Mouse (Mus musculus): ENCODE results near the gene Phykpl. TPM values are rescaled to one million over a fixed set of nuclear protein-coding genes. Genes with fewer than 3 reads are reported as not detected.

The Phykpl gene
- polyA plus RNA-seq, 1 experiment from 2014 or later, result 23.3 TPM

DNA sequence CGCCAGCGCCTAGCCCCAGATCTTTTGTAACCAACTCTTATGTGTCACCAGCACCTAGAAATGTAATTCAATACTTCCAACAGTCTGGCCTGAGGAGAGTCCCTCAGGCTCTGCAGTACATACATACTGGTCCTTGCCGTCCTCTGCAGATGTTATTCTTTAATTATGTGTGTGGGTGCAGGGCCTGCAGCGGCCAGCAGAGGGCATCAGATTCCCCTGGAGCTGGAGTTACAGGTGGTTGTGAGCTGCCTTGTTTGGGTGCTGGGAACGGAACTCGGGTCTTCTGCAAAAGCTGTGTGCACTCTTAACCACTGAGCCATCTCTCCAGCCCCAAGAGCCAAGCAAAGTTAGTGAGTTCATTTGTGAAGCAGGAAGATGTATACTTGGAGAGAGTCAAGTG is 18.6 kb upstream of the Phykpl start:
- Histone ChIP-seq H3K27me3 (ENCODE audit: insufficient read depth, low read length) (no peaks in the 10 kb centered on the region), H3K9ac (no peak overlapping the region), H3K9me3 (ENCODE audit: low read depth, low read length) (no peaks in the 10 kb centered on the region), H3K4me1 (ENCODE audit: insufficient read depth) (no peaks in the 10 kb centered on the region), H3K27ac (ENCODE audit: low read depth) (no peak overlapping the region), H3K36me3 (ENCODE audit: insufficient read depth) (no peaks in the 10 kb centered on the region), H3K4me2 (no peak overlapping the region), H3K4me3 (ENCODE audit: low read depth, low read length) (no peak overlapping the region)
- TF ChIP-seq CTCF (IDR thresholded peaks at IDR 0.05; ENCODE audit: low read depth), result peak; percentile 44; the same call in 1 of the 2 replicates
- 82% methylated on average over 6 of the region's 6 CpGs for WGBS
- DNase-seq (no peak), ATAC-seq (ENCODE audit: insufficient read depth) (no peak)

DNA sequence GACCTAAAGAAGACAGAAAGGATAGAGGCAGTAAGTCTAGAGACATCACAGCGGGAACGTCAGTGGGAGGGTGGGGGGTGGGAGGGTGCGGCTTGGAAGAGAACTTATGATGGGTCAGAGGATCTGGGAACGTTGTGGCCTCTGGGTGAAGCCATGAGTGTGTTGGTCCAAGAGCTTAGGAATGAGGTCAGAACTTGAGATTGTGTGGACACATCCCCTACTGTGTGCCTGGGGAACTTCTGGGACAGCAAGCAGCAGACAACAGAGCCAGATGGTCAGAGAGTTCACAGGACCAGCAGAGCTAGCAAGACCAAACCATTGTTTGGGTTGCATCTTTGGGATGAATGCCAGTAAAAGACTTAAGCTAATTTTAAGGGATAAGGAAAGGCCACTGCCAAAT is 15.8 kb upstream of the Phykpl start:
- WGBS, result 79% methylated on average over 4 of the region's 4 CpGs
- no peak overlapping the region for H3K9ac ChIP-seq

DNA sequence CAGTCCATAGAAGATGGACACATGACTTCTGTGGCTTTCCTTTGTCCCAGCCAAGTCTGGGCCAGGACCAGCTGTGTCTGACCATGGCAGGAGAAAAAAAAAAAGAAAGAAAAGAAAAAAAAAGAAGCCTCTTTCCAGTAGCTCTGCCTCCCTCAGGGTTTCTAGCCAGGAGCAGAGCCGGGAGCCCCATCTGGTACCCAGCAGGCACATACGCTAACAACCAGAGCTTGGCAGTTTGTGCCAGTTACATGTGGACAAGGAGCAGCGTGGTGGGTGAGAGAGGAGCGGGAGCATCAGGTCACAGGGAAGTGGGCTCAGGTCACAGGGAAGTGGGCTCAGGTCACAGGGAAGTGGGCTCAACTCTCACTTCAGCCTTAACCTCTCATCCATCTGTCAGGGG is 8.1 kb upstream of the Phykpl start:
- Histone ChIP-seq H3K4me3 (ENCODE audit: low read depth, low read length) (no peak overlapping the region), H3K27me3 (ENCODE audit: insufficient read depth, low read length) (no peaks in the 10 kb centered on the region), H3K9me3 (ENCODE audit: low read depth, low read length) (no peaks in the 10 kb centered on the region), H3K9ac (no peak overlapping the region), H3K36me3 (ENCODE audit: insufficient read depth) (0 out of 2 replicates have a peak, but pooled peaks cover 5% of the 10 kb centered on the region), H3K4me2 (no peak overlapping the region), H3K27ac (ENCODE audit: low read depth) (no peak overlapping the region), H3K4me1 (ENCODE audit: insufficient read depth) (no peaks in the 10 kb centered on the region)
- WGBS, result 75% methylated on average over 4 of the region's 4 CpGs
- ATAC-seq (ENCODE audit: insufficient read depth), result no peak
- TF ChIP-seq CTCF (IDR thresholded peaks at IDR 0.05; ENCODE audit: low read depth), result no peak
- no peak for DNase-seq

More for the DNA sequence above, 15.8 kb upstream of the Phykpl start:
- Histone ChIP-seq H3K4me1 (ENCODE audit: insufficient read depth) (no peaks in the 10 kb centered on the region), H3K9me3 (ENCODE audit: low read depth, low read length) (no peaks in the 10 kb centered on the region), H3K27me3 (ENCODE audit: insufficient read depth, low read length) (no peaks in the 10 kb centered on the region), H3K4me3 (ENCODE audit: low read depth, low read length) (no peak overlapping the region), H3K4me2 (no peak overlapping the region), H3K27ac (ENCODE audit: low read depth) (no peak overlapping the region), H3K36me3 (ENCODE audit: insufficient read depth) (0 out of 2 replicates have a peak, but pooled peaks cover under 1% of the 10 kb centered on the region)
- DNase-seq (no peak), ATAC-seq (ENCODE audit: insufficient read depth) (no peak)
- TF ChIP-seq CTCF (IDR thresholded peaks at IDR 0.05; ENCODE audit: low read depth), result no peak

DNA sequence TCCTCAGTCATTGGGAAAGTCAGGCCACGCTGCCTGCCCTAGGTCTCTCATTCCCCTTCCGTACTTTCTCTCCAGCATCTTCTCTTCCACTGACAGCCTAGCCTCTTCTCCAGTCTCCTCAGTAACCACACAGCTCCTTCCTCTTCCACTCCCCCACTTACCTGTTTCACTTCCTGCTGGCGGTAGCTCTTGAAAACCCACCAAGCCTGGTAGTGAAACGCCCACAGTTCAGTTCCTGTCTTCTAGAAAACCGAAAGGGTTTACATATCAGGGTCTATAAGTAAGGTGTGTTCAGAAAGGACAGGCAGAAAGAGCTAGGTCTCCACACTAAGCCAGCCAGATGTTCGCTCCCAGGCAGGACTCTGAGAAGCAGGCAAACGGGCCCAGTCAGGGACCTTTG is 7.0 kb upstream of the Phykpl start:
- H3K27ac ChIP-seq (ENCODE audit: low read depth), result no peak overlapping the region
- H3K9ac ChIP-seq, result no peak overlapping the region
- no peak for ATAC-seq (ENCODE audit: insufficient read depth)
- no peak overlapping the region for H3K4me2 ChIP-seq
- H3K27me3 ChIP-seq (ENCODE audit: insufficient read depth, low read length), result no peaks in the 10 kb centered on the region
- 68% methylated on average over 7 of the region's 7 CpGs for WGBS
- no peak for TF ChIP-seq CTCF (IDR thresholded peaks at IDR 0.05; ENCODE audit: low read depth)
- no peak overlapping the region for H3K4me3 ChIP-seq (ENCODE audit: low read depth, low read length)
- H3K4me1 ChIP-seq (ENCODE audit: insufficient read depth), result no peaks in the 10 kb centered on the region
- 0 out of 2 replicates have a peak, but pooled peaks cover 5% of the 10 kb centered on the region for H3K36me3 ChIP-seq (ENCODE audit: insufficient read depth)
- no peak for DNase-seq
- H3K9me3 ChIP-seq (ENCODE audit: low read depth, low read length), result no peaks in the 10 kb centered on the region

DNA sequence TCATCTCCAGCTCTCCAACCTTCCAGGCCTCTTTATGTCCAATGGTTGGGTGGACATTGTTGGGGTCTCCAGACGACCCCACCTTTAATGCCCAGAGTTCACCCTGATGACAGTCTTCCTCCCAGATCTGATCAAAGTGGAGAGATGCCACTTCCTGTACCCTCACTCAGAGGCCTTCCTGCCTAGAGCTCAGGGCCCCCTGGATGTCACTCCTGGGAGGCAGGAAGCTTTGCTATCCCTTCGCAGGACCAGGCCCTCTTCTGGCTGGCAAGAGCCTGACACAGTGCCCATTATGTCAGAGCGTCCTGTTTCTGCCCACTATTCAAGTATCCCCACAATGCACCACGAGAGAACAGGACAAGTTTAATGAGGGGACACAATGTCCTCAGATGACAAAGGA is 5.5 kb upstream of the Phykpl start:
- Histone ChIP-seq H3K4me1 (ENCODE audit: insufficient read depth) (peaks cover 4% of the 10 kb centered on the region; the same call in 1 of the 2 replicates), H3K9me3 (ENCODE audit: low read depth, low read length) (no peaks in the 10 kb centered on the region), H3K36me3 (ENCODE audit: insufficient read depth) (0 out of 2 replicates have a peak, but pooled peaks cover 2% of the 10 kb centered on the region), H3K9ac (no peak overlapping the region), H3K4me3 (ENCODE audit: low read depth, low read length) (no peak overlapping the region), H3K4me2 (no peak overlapping the region), H3K27me3 (ENCODE audit: insufficient read depth, low read length) (no peaks in the 10 kb centered on the region), H3K27ac (ENCODE audit: low read depth) (no peak overlapping the region)
- 71% methylated on average over 4 of the region's 4 CpGs for WGBS
- ATAC-seq (ENCODE audit: insufficient read depth) (no peak), DNase-seq (no peak)
- TF ChIP-seq CTCF (IDR thresholded peaks at IDR 0.05; ENCODE audit: low read depth), result no peak

DNA sequence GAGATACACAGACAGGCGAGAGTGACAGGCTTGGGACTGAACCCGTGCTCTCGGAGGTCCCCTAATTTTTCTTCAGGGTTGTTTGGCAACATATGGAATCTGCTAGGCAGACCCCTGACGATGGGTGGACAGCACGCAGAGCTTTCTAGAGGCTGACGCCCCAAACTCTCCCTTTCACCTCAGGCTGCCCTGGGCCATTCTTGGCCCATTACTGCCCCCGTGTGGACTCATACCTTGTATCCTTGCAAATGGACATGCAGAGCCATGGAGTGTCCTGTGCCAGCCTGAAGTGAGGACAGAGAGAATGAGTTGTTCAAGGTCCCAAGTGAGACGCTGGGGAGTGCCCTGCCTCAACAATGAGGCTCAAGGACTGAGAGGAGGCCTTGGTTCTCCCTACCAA is 1.8 kb upstream of the Phykpl start:
- Histone ChIP-seq H3K27ac (ENCODE audit: low read depth) (no peak overlapping the region), H3K27me3 (ENCODE audit: insufficient read depth, low read length) (no peaks in the 10 kb centered on the region), H3K9ac (no peak overlapping the region), H3K4me1 (ENCODE audit: insufficient read depth) (peaks cover 4% of the 10 kb centered on the region; the same call in 1 of the 2 replicates), H3K4me2 (no peak overlapping the region), H3K4me3 (ENCODE audit: low read depth, low read length) (no peak overlapping the region), H3K9me3 (ENCODE audit: low read depth, low read length) (no peaks in the 10 kb centered on the region), H3K36me3 (ENCODE audit: insufficient read depth) (peaks cover 18% of the 10 kb centered on the region)
- peak; percentile 90 for DNase-seq
- peak; percentile 77 for TF ChIP-seq CTCF (IDR thresholded peaks at IDR 0.05; ENCODE audit: low read depth)
- ATAC-seq (ENCODE audit: insufficient read depth), result no peak
- 16% methylated on average over 8 of the region's 8 CpGs for WGBS

DNA sequence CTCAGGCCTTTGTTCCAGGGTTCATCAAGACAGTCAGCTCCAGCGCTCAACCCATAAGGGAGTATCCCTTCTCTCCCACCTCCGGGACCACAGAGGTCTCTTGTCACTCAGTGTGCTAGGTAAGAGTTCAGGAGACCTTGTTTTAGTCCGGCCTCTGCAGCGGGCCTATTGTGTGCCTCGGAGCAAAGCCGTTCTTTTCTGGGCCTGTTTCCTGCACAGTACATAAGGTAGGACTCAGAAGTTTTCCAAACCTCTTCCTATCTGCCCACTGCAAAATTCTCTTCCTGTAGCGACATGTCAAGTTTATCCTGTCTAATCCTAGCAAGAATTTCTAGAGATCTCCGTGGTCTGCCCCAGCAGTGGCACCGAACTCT is 513 bp upstream of the Phykpl start:
- DNase-seq (no peak), ATAC-seq (ENCODE audit: insufficient read depth) (peak; percentile 14)
- H3K9ac ChIP-seq, result peak overlapping the region; percentile 79
- no peaks in the 10 kb centered on the region for H3K27me3 ChIP-seq (ENCODE audit: insufficient read depth, low read length)
- no peaks in the 10 kb centered on the region for H3K9me3 ChIP-seq (ENCODE audit: low read depth, low read length)
- H3K36me3 ChIP-seq (ENCODE audit: insufficient read depth), result peaks cover 31% of the 10 kb centered on the region
- peak overlapping the region; percentile 97 for H3K27ac ChIP-seq (ENCODE audit: low read depth)
- 17% methylated on average over 9 of the region's 9 CpGs for WGBS
- no peak for TF ChIP-seq CTCF (IDR thresholded peaks at IDR 0.05; ENCODE audit: low read depth)
- H3K4me3 ChIP-seq (ENCODE audit: low read depth, low read length), result peak overlapping the region; percentile 71
- H3K4me1 ChIP-seq (ENCODE audit: insufficient read depth), result peaks cover 4% of the 10 kb centered on the region; the same call in 1 of the 2 replicates
- peak overlapping the region; percentile 83 for H3K4me2 ChIP-seq
